Mouse (Mus musculus) lung, postnatal 36 days (tissue): ENCODE results near the gene Pik3r1.

ENCODE experiments used
- DNase-seq: peaks from one replicate; pipeline ENCODE4 v3.0.0; 2022; ENCODE audit warnings: mixed read lengths

Gene Pik3r1

DNA sequence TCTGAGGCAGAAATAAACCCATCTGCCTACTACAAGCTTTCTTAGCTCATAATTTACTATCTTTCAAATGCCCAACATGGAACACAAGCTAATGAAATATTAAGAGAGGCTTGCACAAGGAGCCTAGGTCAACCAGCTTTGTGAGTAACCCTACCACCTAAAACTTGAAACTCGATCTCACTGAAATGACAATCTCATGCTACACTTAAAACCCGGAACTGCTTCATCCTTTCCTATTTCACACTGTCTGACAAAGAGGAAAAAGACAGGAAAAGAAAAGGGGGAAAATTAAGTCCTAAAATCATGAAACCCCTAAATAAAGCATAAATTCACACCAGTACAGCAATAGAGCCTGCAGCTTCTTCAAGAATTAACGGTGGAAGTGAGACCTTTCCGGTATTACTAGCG lies 1.4 kb downstream of the Pik3r1 start:
- no peak for DNase-seq

DNA sequence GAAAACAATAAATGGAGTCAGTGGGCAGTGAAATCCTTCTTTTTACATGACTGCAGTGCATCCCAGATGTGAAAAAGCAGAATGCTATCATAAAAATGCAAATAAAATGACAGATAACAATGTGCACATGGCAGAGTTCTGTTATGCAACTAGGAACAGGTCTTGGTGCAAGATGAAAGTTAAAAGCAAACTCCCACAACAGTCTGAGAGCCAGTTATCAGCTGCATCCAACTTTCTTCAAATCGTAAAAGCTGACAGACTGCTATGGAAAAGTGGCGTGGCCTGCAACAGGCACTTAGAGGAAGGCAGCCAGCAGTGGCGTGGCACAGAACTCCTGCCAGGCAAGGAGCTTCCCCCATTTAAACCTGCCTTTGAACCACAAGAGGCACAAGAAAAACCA lies 2.0 kb downstream of the Pik3r1 start:
- DNase-seq, result no peak

DNA sequence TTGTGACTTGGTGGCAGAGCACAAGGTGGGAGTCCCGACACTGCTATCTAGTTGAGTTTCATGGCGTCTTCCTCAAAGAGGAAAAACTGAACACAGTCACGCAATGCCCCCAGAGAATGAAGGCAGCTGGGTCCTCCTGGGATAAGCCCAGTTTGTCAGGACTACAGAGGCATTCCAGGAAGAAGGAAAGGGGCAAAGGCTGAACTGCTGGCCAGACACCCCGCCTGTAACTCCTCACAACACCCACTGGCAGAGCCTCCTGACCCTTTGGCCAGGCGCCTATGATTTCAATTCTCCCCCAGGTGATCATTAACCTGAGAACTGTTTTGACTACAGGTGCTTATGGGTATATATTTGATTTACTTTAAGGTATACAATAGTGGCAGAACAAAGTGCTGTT lies 3.9 kb downstream of the Pik3r1 start:
- DNase-seq, result no peak

DNA sequence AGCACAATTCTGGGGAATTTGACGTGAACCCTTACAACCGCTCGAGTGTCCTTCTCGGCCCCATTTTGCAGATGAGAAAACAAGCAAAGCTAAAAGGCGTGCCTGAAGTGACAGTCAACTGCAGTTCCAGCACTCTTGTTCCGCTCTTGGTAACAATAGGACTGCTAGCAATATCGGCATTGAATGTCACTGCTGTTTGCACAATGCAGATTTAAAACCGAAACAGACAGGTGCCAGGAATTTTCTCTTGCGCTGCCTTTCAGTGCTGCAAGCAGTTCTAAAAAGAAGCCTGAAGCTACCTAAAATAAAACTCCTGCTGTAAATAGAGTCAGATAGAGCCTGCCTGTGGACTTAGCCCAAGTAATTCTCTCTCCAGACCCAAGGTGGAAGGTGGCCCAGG lies 4.3 kb downstream of the Pik3r1 start:
- DNase-seq, result no peak

DNA sequence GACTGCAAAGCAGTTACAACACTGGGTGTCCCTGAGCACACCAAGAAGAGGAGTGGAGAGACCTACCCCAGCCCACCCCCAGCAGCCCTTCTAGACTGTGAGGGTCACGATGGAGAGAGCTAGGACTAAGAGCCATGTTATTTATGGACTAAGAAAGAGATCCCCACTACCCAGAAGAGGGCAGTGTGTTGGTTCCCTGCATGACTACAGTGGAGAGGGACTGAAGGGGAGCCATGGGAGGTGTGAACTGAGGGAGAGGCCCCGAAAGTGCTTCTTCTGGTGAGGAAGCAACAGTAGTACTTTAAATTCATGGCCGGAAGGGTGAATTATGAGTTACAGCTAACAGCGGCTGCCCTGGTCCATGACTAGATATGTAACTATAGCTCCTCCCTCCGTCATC lies 4.9 kb downstream of the Pik3r1 start:
- DNase-seq, result no peak

DNA sequence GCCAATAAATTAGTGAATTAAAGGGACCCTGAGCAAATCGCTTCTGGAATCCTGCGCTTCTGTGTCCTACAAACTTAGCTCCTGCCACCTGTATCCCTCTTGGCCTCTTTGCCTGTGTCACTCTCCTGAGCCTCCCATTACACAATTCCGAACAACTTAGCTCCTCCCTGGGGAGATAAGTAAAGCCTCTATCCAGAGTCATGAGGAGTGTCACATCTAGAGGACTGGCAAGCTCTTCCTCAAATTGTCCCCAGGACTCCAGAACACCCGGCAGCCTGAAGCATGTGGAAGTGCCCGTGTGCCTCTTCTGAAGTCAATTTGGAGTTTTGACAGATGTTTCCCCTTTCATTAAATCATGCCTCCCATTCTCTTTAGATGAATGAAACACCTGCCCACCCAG lies 6.4 kb downstream of the Pik3r1 start:
- no peak for DNase-seq

DNA sequence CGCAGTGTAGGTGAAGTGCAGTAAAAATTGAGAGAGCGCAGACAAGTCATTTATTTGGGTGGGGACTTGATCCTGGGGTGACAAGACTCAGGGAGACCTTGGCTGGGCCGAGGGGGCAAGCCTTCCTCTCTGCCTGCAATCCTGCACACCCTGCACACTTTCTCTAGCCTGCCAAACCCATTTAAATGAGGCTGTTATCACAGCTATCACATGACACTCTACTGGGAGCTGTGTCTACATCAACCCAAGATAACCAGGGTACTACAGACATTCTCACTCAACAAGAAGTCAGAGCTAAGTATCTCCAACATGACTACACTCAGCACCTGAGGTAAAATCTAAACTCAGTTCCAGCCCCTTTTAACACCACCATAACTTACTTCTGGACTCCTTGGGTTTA lies 7.1 kb downstream of the Pik3r1 start:
- DNase-seq, result no peak

DNA sequence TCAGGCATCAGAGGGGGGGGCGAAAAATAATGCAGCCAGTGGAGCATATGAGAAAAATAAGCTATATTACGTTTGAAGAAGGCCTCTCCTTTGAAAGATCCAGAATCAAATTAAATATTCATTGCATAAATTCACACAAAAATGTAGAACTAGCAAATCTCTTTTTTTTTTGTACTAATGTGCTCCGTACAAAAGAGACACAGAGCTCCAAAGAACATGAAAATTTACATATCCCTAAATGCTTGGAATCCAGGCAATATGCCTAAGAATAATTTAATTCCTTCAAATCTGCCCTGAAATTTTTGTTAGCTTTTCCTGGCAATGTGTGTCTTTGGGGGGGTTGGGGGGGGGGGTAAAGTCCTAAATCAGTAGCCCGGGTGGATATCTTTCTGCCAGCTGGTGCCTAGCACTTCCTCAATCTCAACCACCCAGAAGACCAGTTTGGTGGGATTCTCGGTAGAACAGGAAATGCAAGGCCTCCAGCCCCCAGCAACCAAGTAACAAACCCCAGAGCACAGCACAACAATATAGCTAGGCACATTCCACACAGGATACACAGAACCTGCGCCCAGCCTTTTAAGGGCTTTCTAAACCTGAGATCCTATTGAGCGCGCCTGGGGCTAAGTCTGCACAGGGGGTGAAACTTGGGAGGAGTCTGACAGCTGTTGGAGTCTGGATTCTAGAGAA lies 7.9 kb downstream of the Pik3r1 start:
- DNase-seq, result no peak

DNA sequence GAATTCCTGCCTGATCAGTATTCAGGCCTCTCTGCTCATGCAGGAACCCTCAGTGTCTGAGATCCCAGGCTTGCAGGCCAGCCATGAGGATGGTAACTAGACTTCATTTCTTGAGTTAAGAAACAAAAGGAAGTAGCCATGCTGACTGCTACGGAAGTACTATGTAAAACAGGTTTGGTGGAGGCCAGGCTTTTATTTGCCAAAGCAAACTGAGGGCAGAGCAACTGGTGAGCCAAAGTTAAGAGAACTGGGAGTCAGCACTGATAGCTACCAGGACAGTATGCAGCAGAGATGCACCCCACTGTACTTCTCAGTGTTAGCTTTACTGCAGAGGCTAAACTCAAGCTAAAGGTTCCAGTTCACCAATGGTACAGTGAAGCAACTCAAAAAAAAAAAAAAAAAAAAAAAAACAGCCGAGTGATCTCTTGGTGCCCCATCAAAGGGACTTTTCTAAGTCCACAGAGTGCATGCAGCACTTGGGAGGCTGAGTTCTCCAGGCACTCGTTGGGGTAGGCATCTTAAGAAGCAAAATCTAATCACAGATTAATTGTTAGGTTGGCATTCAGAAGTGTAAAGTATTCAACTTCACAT lies 8.6 kb downstream of the Pik3r1 start:
- no peak for DNase-seq

DNA sequence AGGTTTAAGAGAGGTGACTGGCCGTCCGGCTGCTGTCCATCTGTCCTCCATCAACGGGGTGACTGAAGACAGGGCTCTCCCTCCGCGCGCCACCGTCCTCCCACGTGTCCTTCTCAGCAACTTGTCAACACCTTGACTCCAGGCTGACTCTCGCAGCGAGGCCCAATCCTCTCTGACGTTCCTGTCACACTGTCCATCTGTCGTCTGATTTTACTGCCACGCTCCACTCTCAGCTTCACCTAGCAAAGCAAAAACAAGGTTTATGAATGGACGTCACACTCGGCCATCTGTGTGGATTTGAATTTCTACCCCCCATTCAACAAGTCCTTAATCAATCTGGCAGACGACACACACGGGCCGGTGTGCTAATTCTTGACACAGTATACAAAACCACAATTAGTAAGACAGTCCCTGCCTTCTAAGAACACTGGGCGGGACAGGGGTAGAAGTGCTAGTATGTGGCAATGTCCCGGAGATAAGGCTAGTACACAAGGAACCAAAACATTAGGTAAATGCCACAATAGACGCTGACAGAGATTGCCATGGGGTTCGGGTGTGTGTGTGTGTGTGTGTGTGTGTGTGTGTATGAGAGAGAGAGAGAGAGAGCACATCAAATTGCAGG lies 10.1 kb downstream of the Pik3r1 start:
- DNase-seq, result no peak

DNA sequence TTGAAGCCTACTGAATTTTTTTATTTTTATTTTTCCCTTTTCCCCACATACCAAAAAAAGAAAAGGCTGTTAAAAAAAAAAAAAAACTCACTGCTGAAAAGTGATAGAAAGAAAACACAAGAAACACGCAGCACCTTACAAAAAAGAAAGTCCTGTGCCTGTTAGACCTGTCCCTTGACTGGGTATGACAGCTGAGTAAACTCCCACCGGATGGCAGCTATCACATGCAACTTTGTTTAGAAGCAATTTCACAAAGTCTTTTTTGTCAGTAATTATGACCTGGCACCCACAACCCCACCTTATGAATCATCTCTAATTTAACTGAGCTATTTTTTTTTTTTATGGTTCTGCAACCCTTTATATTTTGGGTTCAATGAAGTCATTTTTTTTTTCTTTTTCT lies 12.8 kb downstream of the Pik3r1 start:
- no peak for DNase-seq

DNA sequence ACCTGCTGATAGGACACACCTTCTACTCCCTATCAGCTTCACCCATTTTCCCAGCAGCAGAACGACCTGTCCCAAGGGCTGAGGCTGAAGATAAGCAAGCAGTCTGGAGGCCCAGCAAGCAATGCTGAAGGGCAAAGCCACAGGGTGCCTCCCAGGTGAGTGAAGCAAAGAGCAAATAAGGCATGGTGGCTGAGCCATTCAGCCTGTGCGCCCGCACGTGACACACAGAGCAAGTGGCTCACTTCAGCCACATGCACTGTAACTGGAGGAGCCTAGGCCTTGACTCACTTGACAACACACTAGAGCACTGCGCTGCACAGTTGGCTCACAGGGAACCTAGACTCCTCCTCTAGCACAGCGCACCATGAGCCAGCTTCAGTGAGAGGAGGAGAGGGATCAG lies 14.4 kb downstream of the Pik3r1 start:
- DNase-seq, result peak; percentile 90

DNA sequence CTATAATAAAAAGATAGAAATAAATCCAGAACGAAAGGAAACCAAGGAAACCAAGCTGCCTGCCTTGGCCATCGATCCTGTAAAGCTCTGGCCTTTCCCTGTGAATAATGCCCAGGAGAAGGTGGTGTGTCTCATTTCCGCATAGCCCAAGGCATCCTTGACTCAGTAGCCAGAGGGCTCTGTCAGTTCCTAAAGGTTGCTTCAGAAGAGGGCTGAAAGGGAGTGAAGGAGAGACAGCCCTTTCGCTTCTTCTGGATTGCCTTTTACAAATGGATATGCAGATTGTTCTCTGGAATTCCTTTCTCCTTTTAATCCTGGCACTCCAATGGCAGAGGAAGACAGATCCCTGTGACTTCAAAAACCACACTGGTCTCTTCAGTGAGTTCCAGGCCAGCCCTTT lies 16.2 kb downstream of the Pik3r1 start:
- DNase-seq, result no peak

DNA sequence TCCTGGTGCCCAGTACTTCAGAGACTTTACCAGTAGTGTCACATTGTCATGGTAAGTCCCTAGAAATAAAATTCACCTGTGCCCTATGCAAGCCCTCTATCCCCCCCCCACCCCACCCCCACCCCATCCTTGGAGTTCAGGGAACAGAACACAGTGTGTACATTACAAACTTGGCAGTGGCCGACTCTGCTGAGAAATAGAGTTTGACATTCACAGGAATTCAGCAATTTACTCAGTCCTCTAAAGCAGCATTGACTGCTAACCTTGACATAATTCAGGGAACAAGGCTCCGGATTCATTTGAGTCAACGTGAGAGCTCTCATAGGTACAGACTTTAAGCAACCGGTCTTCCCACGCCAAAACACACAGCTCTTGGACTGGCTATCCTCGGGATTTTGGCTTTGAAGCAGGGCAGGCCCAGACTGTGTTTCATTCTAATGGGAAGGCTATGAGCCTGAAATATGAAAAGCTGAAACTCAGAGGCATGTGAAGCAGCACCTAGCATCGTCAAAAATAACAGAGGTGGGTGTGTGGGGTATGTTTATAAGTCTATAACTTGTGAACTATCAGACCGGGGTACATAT lies 21.9 kb downstream of the Pik3r1 start:
- no peak for DNase-seq

DNA sequence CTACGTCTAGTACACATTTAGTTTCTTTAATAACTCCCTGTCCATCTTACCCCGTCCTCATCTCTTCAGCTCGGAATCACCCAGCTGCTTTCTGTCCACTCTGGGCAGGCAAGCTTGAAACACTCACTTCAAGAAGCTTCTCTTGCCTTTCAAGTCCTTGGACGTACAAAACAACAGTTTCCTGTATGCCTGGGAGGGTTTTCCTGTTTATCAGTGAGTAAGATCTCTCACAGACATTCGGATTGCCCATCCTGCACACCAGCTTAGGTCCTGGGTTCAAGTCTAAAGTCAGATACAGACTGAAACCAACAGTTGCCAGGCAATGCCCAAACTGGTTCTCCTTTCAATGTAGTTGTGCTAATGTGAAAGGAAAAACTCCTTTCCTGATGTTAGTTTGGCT lies 23.1 kb downstream of the Pik3r1 start:
- no peak for DNase-seq

DNA sequence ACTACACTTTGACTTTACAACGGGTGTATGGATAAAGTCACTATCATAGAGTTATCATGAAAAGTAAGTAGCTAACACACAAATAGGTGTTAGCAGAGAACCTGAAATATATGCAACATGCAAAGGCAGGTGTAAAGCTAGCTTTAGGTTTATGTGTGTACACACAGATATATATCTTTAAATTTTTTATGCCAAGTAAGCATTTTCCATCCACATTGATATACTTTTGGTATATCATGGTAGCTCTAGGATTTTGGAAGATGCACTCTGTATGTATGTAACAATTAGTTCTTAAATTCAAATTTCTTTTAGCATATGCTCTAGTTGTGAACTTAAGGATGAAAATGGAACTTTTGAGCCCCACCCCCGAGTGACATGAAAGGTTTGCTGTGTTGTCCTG lies 24.0 kb downstream of the Pik3r1 start:
- no peak for DNase-seq

DNA sequence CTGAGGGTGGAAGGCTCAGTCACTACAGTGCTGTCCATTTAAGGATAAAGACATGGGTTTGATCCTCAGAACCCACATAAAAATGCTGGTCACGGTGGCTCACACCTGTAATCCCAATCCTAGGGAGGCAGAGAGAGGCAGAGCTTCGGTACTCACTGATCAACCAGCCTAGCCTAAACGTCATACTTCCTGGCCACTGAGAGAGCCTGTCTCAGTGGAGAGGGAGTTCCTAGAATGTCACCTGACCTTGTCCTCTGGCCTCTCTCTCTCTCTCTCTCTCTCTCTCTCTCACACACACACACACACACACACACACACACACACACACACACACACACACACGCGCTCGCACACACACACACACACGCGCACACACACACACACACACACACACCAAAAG lies 24.8 kb downstream of the Pik3r1 start:
- DNase-seq, result no peak

DNA sequence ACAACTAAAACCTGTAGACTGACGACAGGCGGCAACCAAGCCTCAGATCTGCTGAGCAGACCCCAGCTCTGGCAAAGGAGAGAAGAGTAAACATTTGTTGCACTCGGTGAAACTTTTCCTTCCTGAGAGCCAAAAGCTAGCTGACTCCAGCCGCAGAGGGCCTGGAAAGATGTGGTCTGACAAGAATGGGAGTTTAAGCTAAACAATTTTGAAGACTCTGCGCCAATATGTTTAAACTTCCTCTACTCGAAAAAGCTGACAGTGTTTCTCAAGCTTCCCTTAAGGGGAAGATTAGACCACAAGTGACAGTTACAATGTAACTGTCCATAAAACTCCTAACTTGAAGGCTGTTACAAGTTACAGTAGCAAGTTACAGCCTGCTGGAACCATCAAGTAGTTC lies 25.4 kb downstream of the Pik3r1 start:
- no peak for DNase-seq

DNA sequence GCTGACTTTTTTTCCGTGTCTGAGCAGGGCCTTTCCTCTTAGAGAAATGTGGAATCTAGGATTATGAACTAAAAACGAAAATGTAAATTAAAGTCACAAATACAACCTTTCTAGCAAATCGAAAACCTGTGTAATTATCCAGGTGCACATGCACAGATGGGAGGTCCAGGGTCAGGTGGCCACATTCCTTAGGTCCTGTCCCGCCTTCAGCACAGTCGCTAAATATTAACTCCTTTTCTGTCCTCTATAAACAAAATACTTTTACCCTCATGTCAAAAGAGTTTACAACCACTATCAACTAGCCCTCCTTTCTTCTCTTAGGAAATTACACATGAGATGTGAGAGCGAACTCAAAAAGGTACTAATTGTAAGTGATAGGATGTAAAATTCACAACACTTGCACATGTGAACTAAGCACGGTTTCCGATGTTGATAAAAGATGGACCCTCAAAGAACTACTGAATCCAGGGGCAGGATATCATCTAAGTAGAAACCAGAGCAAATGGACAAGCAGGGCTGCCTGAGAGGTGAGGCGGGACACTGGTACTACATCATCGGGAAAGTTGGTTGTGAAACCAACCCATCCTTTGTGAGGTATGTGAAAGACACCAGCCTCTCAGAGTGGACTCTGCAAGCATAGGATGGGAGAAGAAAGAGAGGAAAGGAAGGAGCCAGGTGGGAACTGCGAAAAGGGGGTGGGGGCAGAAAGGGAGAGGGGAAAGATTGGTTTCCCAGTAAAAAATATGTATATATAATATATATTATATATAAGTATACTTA lies 26.3 kb downstream of the Pik3r1 start:
- DNase-seq, result no peak

DNA sequence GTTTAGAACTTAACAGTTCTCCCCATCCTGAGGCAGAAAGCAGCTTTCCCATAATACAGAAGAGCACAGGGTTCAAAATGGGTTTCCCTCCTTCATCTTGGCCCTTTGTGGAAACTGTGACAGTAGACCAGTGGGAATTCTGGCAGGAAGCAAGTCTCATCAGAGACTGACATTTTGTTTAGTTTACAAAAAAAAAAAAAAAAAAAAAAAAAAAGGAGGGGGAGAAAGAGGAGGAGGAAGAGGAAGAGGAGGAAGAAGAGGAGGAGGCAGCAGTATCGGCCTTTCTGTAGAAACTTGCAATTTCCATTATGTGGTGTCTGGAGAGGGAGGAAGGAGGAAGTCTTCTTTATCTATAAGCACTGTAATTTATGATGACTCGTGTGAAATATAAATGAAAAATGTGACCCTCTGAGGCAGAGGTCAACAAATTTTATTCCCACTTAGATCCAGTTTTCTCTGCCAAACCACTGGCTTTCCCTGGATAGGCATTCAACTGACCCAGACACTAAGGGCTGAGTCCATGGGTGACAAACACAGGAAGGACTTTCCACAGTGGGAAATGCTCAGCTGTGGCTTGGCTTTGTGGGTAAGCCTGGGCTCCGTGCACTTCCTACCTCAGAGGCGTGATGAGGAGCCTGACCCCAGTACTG lies 28.2 kb downstream of the Pik3r1 start:
- DNase-seq, result no peak

DNA sequence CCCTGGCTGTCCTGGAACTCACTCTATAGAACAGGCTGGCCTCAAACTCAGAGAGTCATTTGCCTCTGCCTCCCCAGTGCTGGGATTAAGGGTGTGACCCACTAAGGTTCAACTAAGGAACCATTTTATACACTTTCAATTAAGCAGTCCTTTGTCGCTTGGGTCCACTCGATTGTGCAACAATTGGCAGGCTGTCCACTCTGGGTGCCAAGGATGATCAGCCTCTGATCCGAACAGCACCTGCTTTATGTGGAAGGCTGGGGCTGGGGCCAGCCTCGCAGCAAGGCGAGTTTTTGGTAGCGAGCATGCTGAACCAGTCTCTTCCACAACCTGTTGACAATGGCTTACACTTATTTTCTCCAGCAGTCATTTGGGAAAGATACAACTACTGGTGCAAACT lies 29.2 kb downstream of the Pik3r1 start:
- DNase-seq, result peak; percentile 64

DNA sequence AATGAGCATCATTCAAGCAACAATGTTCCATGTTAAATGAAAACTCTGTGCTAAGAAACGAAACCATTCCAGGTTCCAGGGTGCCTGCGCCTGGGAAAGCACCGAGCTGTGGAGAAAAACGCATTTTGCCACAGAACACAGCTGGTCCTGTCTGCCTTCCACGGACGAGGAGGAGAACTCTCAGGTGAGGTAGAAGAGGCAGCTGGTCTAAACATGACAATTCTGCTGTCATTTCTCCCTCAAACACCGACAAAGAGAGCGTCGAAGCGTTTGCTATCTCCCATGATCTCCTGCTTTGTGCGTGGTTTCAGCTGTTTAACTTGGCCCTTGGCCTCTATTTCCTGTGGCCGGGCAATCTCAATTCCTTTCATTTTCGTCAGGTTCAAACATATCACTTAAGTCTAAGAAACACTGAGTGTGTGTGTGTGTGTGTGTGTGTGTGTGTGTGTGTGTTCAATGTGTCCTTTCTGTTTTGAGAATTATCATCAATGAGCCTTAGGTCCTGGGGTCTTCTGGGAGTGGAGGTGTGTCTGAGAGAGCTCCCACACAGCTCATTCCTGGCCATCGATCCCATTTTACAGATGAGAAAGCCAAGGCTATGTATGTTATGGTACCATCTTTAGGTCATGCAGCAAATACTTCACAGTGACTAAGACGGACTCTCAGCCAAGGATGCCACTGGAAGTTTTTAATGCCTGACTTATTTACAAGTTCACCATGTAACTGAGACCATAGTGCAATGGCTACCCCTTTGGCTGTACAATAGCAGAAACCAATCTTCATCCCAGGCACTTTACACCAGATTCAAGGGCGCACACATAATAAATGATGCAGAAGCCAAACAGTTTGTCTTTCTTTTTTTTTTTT lies 31.3 kb downstream of the Pik3r1 start:
- DNase-seq, result peak; percentile 60
